Mouse (Mus musculus): Measurements from ENCODE around the gene Adamtsl4. TPM values are rescaled to one million over a fixed set of nuclear protein-coding genes. Genes with fewer than 3 reads are reported as not detected.
"Not testable (repeated sequence)": the region's sequence is repeated elsewhere in the genome, so short reads cannot be mapped to it uniquely, and the experiment has no call there.

Gene Adamtsl4
- polyA plus RNA-seq, 1 experiment from 2014 or later, result 5.4 TPM

- Histone ChIP-seq H3K9me3 (no peaks in the 10 kb centered on the region), H3K27ac (peak overlapping the region; percentile 95), H3K27me3 (no peaks in the 10 kb centered on the region), H3K36me3 (peaks cover 20% of the 10 kb centered on the region), H3K4me2 (peak overlapping the region; percentile 42), H3K4me3 (peak overlapping the region; percentile 18), H3K4me1 (peaks cover 53% of the 10 kb centered on the region), H3K9ac (no peak overlapping the region)
- ATAC-seq (ENCODE audit: insufficient number of reproducible peaks, low FRiP score, low TSS enrichment, low read depth), result no peak
- 6% methylated on average over 11 of the region's 11 CpGs for WGBS
Observed at GRCm38 (mm10) chr3:95673707-95674211, 14.0 kb downstream of the Adamtsl4 start.

GRCm38 (mm10) chr3:95672861-95673706 lies 14.6 kb downstream of the Adamtsl4 start:
- ATAC-seq (ENCODE audit: insufficient number of reproducible peaks, low FRiP score, low TSS enrichment, low read depth), result no peak

GRCm38 (mm10) chr3:95672461-95672860 lies 15.3 kb downstream of the Adamtsl4 start:
- Histone ChIP-seq H3K9ac (no peak overlapping the region), H3K9me3 (no peaks in the 10 kb centered on the region)
- WGBS, result 39% methylated on average over 3 of the region's 3 CpGs

More at GRCm38 (mm10) chr3:95672861-95673706, 14.6 kb downstream of the Adamtsl4 start:
- H3K9me3 ChIP-seq, result no peaks in the 10 kb centered on the region
- peak overlapping the region; percentile 95 for H3K27ac ChIP-seq
- peak overlapping the region; percentile 18 for H3K4me3 ChIP-seq
- H3K9ac ChIP-seq, result no peak overlapping the region
- H3K4me2 ChIP-seq, result peak overlapping the region; percentile 42
- H3K36me3 ChIP-seq, result peaks cover 16% of the 10 kb centered on the region
- WGBS, result 24% methylated on average over 10 of the region's 10 CpGs
- H3K27me3 ChIP-seq, result no peaks in the 10 kb centered on the region
- peaks cover 58% of the 10 kb centered on the region for H3K4me1 ChIP-seq

GRCm38 (mm10) chr3:95671201-95671600 lies 16.5 kb downstream of the Adamtsl4 start:
- H3K4me2 ChIP-seq, result no peak overlapping the region
- peaks cover 10% of the 10 kb centered on the region for H3K36me3 ChIP-seq
- H3K27ac ChIP-seq, result no peak overlapping the region
- ATAC-seq (ENCODE audit: insufficient number of reproducible peaks, low FRiP score, low TSS enrichment, low read depth), result no peak
- no peak overlapping the region for H3K9ac ChIP-seq
- no peaks in the 10 kb centered on the region for H3K9me3 ChIP-seq
- no peaks in the 10 kb centered on the region for H3K27me3 ChIP-seq
- peaks cover 66% of the 10 kb centered on the region for H3K4me1 ChIP-seq
- WGBS, result 83% methylated on average over 5 of the region's 5 CpGs
- no peak overlapping the region for H3K4me3 ChIP-seq

More at GRCm38 (mm10) chr3:95672461-95672860, 15.3 kb downstream of the Adamtsl4 start:
- Histone ChIP-seq H3K4me3 (no peak overlapping the region), H3K4me2 (no peak overlapping the region), H3K27ac (peak overlapping the region; percentile 95), H3K36me3 (peaks cover 16% of the 10 kb centered on the region), H3K4me1 (peaks cover 61% of the 10 kb centered on the region), H3K27me3 (no peaks in the 10 kb centered on the region)
- ATAC-seq (ENCODE audit: insufficient number of reproducible peaks, low FRiP score, low TSS enrichment, low read depth), result no peak

GRCm38 (mm10) chr3:95670419-95670818 lies 17.3 kb downstream of the Adamtsl4 start:
- Histone ChIP-seq H3K36me3 (peaks cover 11% of the 10 kb centered on the region), H3K4me1 (peaks cover 62% of the 10 kb centered on the region)
- not testable (repeated sequence) for H3K4me2 ChIP-seq; H3K4me3 ChIP-seq; ATAC-seq (ENCODE audit: insufficient number of reproducible peaks, low FRiP score, low TSS enrichment, low read depth); H3K27ac ChIP-seq; H3K9me3 ChIP-seq; H3K27me3 ChIP-seq; H3K9ac ChIP-seq
- 94% methylated on average over 3 of the region's 3 CpGs for WGBS

GRCm38 (mm10) chr3:95669309-95669665 lies 18.4 kb downstream of the Adamtsl4 start:
- no peak for ATAC-seq (ENCODE audit: insufficient number of reproducible peaks, low FRiP score, low TSS enrichment, low read depth)
- H3K36me3 ChIP-seq, result peaks cover 22% of the 10 kb centered on the region
- no peak overlapping the region for H3K9ac ChIP-seq
- no peaks in the 10 kb centered on the region for H3K27me3 ChIP-seq
- H3K4me1 ChIP-seq, result peaks cover 51% of the 10 kb centered on the region
- no peak overlapping the region for H3K4me2 ChIP-seq
- peak overlapping the region; percentile 86; the same call in 1 of the 2 replicates for H3K27ac ChIP-seq
- no peaks in the 10 kb centered on the region for H3K9me3 ChIP-seq
- 90% methylated on average over 3 of the region's 3 CpGs for WGBS
- H3K4me3 ChIP-seq, result no peak overlapping the region

- ATAC-seq (ENCODE audit: insufficient number of reproducible peaks, low FRiP score, low TSS enrichment, low read depth), result no peak
- Histone ChIP-seq H3K36me3 (peaks cover 28% of the 10 kb centered on the region), H3K9ac (no peak overlapping the region), H3K27ac (peak overlapping the region; percentile 86), H3K4me2 (no peak overlapping the region), H3K4me1 (peaks cover 51% of the 10 kb centered on the region), H3K9me3 (no peaks in the 10 kb centered on the region), H3K4me3 (no peak overlapping the region), H3K27me3 (no peaks in the 10 kb centered on the region)
- 75% methylated on average over 7 of the region's 7 CpGs for WGBS
Observed at GRCm38 (mm10) chr3:95668589-95669308, 19.0 kb downstream of the Adamtsl4 start.

GRCm38 (mm10) chr3:95668026-95668425 lies 19.7 kb downstream of the Adamtsl4 start:
- Histone ChIP-seq H3K36me3 (peaks cover 34% of the 10 kb centered on the region), H3K27me3 (no peaks in the 10 kb centered on the region), H3K9ac (no peak overlapping the region), H3K4me3 (no peak overlapping the region), H3K9me3 (no peaks in the 10 kb centered on the region), H3K4me1 (peaks cover 46% of the 10 kb centered on the region), H3K27ac (peak overlapping the region; percentile 86), H3K4me2 (0 out of 2 replicates have a peak overlapping the region, but pooled peaks have one; percentile 1)
- no peak for ATAC-seq (ENCODE audit: insufficient number of reproducible peaks, low FRiP score, low TSS enrichment, low read depth)
- WGBS, result 26% methylated on average over 7 of the region's 7 CpGs

- Histone ChIP-seq H3K4me3 (no peak overlapping the region), H3K36me3 (peaks cover 39% of the 10 kb centered on the region), H3K27ac (peak overlapping the region; percentile 86), H3K27me3 (no peaks in the 10 kb centered on the region), H3K4me1 (peaks cover 46% of the 10 kb centered on the region), H3K9ac (no peak overlapping the region), H3K4me2 (0 out of 2 replicates have a peak overlapping the region, but pooled peaks have one; percentile 1), H3K9me3 (no peaks in the 10 kb centered on the region)
- no peak for ATAC-seq (ENCODE audit: insufficient number of reproducible peaks, low FRiP score, low TSS enrichment, low read depth)
- WGBS, result 49% methylated on average over 4 of the region's 4 CpGs
Observed at GRCm38 (mm10) chr3:95667521-95667920, 20.2 kb downstream of the Adamtsl4 start.

GRCm38 (mm10) chr3:95666124-95666844 lies 21.4 kb downstream of the Adamtsl4 start:
- Histone ChIP-seq H3K4me3 (no peak overlapping the region), H3K9ac (no peak overlapping the region), H3K27ac (0 out of 2 replicates have a peak overlapping the region, but pooled peaks have one; percentile 86), H3K27me3 (no peaks in the 10 kb centered on the region), H3K36me3 (peaks cover 45% of the 10 kb centered on the region), H3K4me1 (peaks cover 51% of the 10 kb centered on the region), H3K4me2 (no peak overlapping the region), H3K9me3 (no peaks in the 10 kb centered on the region)
- ATAC-seq (ENCODE audit: insufficient number of reproducible peaks, low FRiP score, low TSS enrichment, low read depth), result no peak
- 36% methylated on average over 6 of the region's 6 CpGs for WGBS

- Histone ChIP-seq H3K9ac (no peak overlapping the region), H3K9me3 (no peaks in the 10 kb centered on the region), H3K4me2 (no peak overlapping the region), H3K36me3 (peaks cover 47% of the 10 kb centered on the region), H3K4me3 (no peak overlapping the region), H3K27me3 (no peaks in the 10 kb centered on the region), H3K4me1 (peaks cover 59% of the 10 kb centered on the region), H3K27ac (no peak overlapping the region)
- WGBS, result 80% methylated on average over 4 of the region's 4 CpGs
- ATAC-seq (ENCODE audit: insufficient number of reproducible peaks, low FRiP score, low TSS enrichment, low read depth), result no peak
Observed at GRCm38 (mm10) chr3:95664940-95665352, 22.8 kb downstream of the Adamtsl4 start.

All from limb, embryonic 15.5 days (tissue).